ENCODE assay signal across 1 mouse cellular context in genomic region chr5:124359641-124360040, GRCm38 (mm10).
TF ChIP-seq lines count a peak whose summit lies in the region.

No protein-coding gene starts in this region.

TF ChIP-seq in MEL, 35 proteins besides CTCF, POLR2A, EP300 and RAD21 (continued from another document):
- peak; percentile 71 for TF ChIP-seq SMC3 (IDR thresholded peaks at IDR 0.05; ENCODE audit: low read depth, low read length)
- TF ChIP-seq ETS1 (IDR thresholded peaks at IDR 0.05; ENCODE audit: low read depth, low read length) = no peak
- no peak for TF ChIP-seq GATA1 (IDR thresholded peaks at IDR 0.05; ENCODE audit: low read depth, low read length)
- TF ChIP-seq E2F4 (IDR thresholded peaks at IDR 0.05; ENCODE audit: borderline replicate concordance, low read depth, low read length) = no peak
- no peak for TF ChIP-seq USF2 (IDR thresholded peaks at IDR 0.05; ENCODE audit: borderline replicate concordance in 1 of 2, insufficient read depth in 1 of 2, low read depth in 1 of 2, low read length in 2 of 2)
- 0 out of 2 replicates have a peak, but pooled peaks have one; percentile 30 for TF ChIP-seq MYC (IDR thresholded peaks at IDR 0.05; ENCODE audit: low read depth, low read length)
- TF ChIP-seq ZMIZ1 (IDR thresholded peaks at IDR 0.05; ENCODE audit: low read depth, low read length) = no peak
- TF ChIP-seq SIN3A (IDR thresholded peaks at IDR 0.05; ENCODE audit: low read length) = no peak
- TF ChIP-seq TCF12 (IDR thresholded peaks at IDR 0.05; ENCODE audit: low read depth, low read length) = no peak
- TF ChIP-seq BHLHE40 (IDR thresholded peaks at IDR 0.05; ENCODE audit: borderline replicate concordance, low read depth, low read length) = no peak
